Mouse (Mus musculus): ENCODE measurements around the gene C8g.

GRCm38 (mm10) chr2:25463630-25464029 is 37.9 kb downstream of the C8g start:
- TF ChIP-seq CTCF (IDR thresholded peaks at IDR 0.05; ENCODE audit: borderline replicate concordance, insufficient read depth, low read depth, low read length) (no peak), POLR2A (IDR thresholded peaks at IDR 0.05; ENCODE audit: borderline replicate concordance, insufficient read depth, low read length) (no peak)
